Mouse (Mus musculus) neural tube, embryonic 15.5 days (tissue): ENCODE data around the gene Myo18a. TPM values are rescaled to one million over a fixed set of nuclear protein-coding genes. Genes with fewer than 3 reads are reported as not detected.

Source experiments
- ATAC-seq: fragments of 200-750 bp; cut with Nextera tagmentation; 2 replicates; pipeline ENCODE4 v1.8.0; 2017; ENCODE audit warnings: mild to moderate bottlenecking, moderate TSS enrichment, moderate library complexity; ENCODE audit not compliant: low FRiP score
- H3K27ac ChIP-seq: fragments of 300-500 bp; sonication (generic); replicated peaks from 2 replicates; pipeline ENCODE4 v1.5.1; 2015; ENCODE audit warnings: mild to moderate bottlenecking, inconsistent platforms
- H3K27me3 ChIP-seq: fragments of 300-500 bp; sonication (generic); replicated peaks from 2 replicates; pipeline ENCODE4 v1.6.1; 2015; ENCODE audit warnings: inconsistent platforms
- H3K36me3 ChIP-seq: fragments of 300-500 bp; sonication (generic); 2 replicates; pipeline ENCODE4 v1.6.1; 2015; ENCODE audit warnings: inconsistent platforms
- H3K4me1 ChIP-seq: fragments of 300-500 bp; sonication (generic); 2 replicates; pipeline ENCODE4 v1.6.1; 2015; ENCODE audit warnings: inconsistent platforms
- H3K4me2 ChIP-seq: fragments of 300-500 bp; sonication (generic); 2 replicates; pipeline ENCODE4 v1.6.1; 2015; ENCODE audit warnings: inconsistent platforms, mild to moderate bottlenecking, moderate library complexity
- H3K4me3 ChIP-seq: fragments of 300-500 bp; sonication (generic); replicated peaks from 2 replicates; pipeline ENCODE4 v1.5.1; 2015; ENCODE audit warnings: mild to moderate bottlenecking, inconsistent platforms
- H3K9ac ChIP-seq: fragments of 300-500 bp; sonication (generic); replicated peaks from 2 replicates; pipeline ENCODE4 v1.6.1; 2015; ENCODE audit warnings: mild to moderate bottlenecking, inconsistent platforms
- H3K9me3 ChIP-seq: fragments of 300-500 bp; sonication (generic); replicated peaks from 2 replicates; pipeline ENCODE4 v1.6.1; 2016; ENCODE audit warnings: inconsistent platforms
- WGBS: fragments of 180-500 bp; shearing (Covaris S2); methylation state at CpG from one replicate; pipeline ENCODE4 v1.1.7; 2015; ENCODE audit warnings: mixed read lengths; 5-methylcytosine and 5-hydroxymethylcytosine counted together
- polyA plus RNA-seq: library from polyadenylated mRNA; unstranded; fragments of >200 nt; fragmentation: Nextera tagmentation; extraction: Ambion mirVana; gene quantifications from 2 replicates; pipeline ENCODE4 v1.2.1, GENCODE M21; 2015

The Myo18a gene
- polyA plus RNA-seq, 1 experiment from 2014 or later: 39.6 TPM

DNA sequence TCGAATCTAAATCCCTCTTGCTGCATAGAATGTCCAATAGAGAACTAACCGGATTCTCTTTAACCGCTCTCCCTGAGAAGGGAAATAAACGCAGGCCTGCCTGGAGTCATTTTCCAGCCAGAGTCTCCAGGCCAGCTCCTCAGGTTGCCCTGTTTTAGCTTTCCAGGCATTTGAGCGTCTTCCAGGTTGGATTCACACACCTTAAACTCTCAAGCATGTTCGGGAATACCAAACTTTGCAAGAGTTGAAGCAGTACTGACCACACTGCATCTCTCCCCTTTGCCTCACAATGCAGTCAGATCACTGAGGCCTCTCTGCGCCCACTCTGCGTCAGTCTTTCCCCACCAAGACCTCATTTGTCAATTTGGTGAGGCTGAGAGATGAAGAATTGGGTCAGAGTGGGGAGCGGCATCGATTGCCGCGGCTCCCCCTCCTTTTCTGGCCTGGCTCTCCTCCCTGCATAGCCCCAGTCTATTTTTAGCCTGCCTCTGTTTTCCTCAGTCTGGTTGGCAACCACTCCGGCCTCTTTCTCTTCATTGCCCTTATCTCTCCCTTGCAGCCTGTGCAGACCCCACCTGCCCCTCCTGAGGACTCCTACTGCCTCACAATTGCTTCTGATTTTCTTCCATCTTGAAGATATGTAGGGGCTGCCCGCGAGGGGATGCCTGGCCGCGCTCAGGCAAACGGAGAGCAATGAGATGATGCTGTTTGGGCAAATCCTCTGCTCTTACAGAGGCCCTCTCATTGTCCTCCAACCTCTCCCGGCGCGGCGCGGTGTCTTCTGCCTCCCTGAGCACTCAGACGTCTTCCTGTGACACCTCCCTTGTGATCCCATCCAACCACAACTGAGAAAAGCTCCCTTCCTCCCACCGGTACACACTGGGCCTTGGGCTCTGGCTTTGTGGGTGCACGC, 113.1 kb downstream of the Myo18a start:
- H3K9me3 ChIP-seq: no peaks in the 10 kb centered on the region
- H3K27me3 ChIP-seq: no peaks in the 10 kb centered on the region
- WGBS: 54% methylated on average over 26 of the region's 26 CpGs
- peak overlapping the region; percentile 6 for H3K27ac ChIP-seq
- no peak overlapping the region for H3K4me3 ChIP-seq
- H3K4me1 ChIP-seq: peaks cover 61% of the 10 kb centered on the region
- no peak overlapping the region for H3K4me2 ChIP-seq
- no peak overlapping the region for H3K9ac ChIP-seq
- ATAC-seq: no peak
- no peaks in the 10 kb centered on the region for H3K36me3 ChIP-seq

DNA sequence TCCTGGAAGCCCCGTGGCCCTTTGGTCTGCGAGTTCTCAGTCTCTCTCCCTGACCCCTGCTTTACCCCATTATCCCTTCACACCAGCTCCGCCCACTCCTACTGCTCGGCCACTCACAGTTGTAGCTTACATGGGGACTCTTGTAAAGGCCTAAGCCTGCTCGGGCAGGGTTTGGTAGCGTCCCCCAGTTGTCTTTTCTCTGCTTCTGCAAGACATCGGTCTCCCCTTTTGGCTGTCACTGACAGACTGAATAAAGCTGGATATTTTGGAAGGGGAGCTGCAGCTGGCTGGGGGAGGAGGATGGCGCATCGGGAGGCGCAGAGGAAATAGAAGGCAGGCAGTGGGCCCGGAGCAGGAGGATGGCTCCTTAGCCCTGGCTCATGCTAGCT, 113.7 kb downstream of the Myo18a start:
- Histone ChIP-seq H3K27me3 (no peaks in the 10 kb centered on the region), H3K4me1 (peaks cover 61% of the 10 kb centered on the region), H3K9ac (no peak overlapping the region), H3K4me2 (no peak overlapping the region), H3K9me3 (no peaks in the 10 kb centered on the region), H3K36me3 (no peaks in the 10 kb centered on the region), H3K27ac (0 out of 2 replicates have a peak overlapping the region, but pooled peaks have one; percentile 6), H3K4me3 (no peak overlapping the region)
- 43% methylated on average over 11 of the region's 11 CpGs for WGBS
- no peak for ATAC-seq

GRCm38 (mm10) chr11:77884524-77885245, 121.6 kb downstream of the Myo18a start:
- 29% methylated on average over 10 of the region's 10 CpGs for WGBS
- no peaks in the 10 kb centered on the region for H3K9me3 ChIP-seq
- H3K27ac ChIP-seq: peak overlapping the region; percentile 49
- no peak overlapping the region for H3K4me3 ChIP-seq
- ATAC-seq: no peak
- H3K4me1 ChIP-seq: peaks cover 64% of the 10 kb centered on the region
- H3K9ac ChIP-seq: no peak overlapping the region
- no peaks in the 10 kb centered on the region; the same call in 1 of the 2 replicates for H3K27me3 ChIP-seq
- no peaks in the 10 kb centered on the region for H3K36me3 ChIP-seq
- no peak overlapping the region for H3K4me2 ChIP-seq

GRCm38 (mm10) chr11:77885246-77885575, 122.2 kb downstream of the Myo18a start:
- H3K4me3 ChIP-seq: no peak overlapping the region
- H3K9ac ChIP-seq: no peak overlapping the region
- no peak for ATAC-seq
- no peaks in the 10 kb centered on the region for H3K36me3 ChIP-seq
- peak overlapping the region; percentile 49 for H3K27ac ChIP-seq
- H3K4me2 ChIP-seq: no peak overlapping the region
- H3K4me1 ChIP-seq: peaks cover 61% of the 10 kb centered on the region
- WGBS: 16% methylated on average over 8 of the region's 8 CpGs
- no peaks in the 10 kb centered on the region for H3K9me3 ChIP-seq
- H3K27me3 ChIP-seq: no peaks in the 10 kb centered on the region; the same call in 1 of the 2 replicates

- H3K4me1 ChIP-seq: peaks cover 59% of the 10 kb centered on the region
- H3K9ac ChIP-seq: peak overlapping the region; percentile 23
- peak overlapping the region; percentile 29; the same call in 1 of the 2 replicates for H3K4me2 ChIP-seq
- peak overlapping the region; percentile 75 for H3K27ac ChIP-seq
- ATAC-seq: 0 out of 2 replicates have a peak, but pooled peaks have one; percentile 26
- H3K4me3 ChIP-seq: no peak overlapping the region
- WGBS: 12% methylated on average over 17 of the region's 17 CpGs
- no peaks in the 10 kb centered on the region for H3K36me3 ChIP-seq
- no peaks in the 10 kb centered on the region for H3K9me3 ChIP-seq
- H3K27me3 ChIP-seq: no peaks in the 10 kb centered on the region; the same call in 1 of the 2 replicates
Observed at GRCm38 (mm10) chr11:77887373-77887960, 124.4 kb downstream of the Myo18a start.

GRCm38 (mm10) chr11:77888846-77889245, 125.8 kb downstream of the Myo18a start:
- Histone ChIP-seq H3K27ac (0 out of 2 replicates have a peak overlapping the region, but pooled peaks have one; percentile 75), H3K27me3 (no peaks in the 10 kb centered on the region), H3K4me3 (no peak overlapping the region), H3K9ac (no peak overlapping the region), H3K9me3 (no peaks in the 10 kb centered on the region), H3K4me1 (peaks cover 71% of the 10 kb centered on the region), H3K36me3 (no peaks in the 10 kb centered on the region), H3K4me2 (no peak overlapping the region)
- 90% methylated on average over 5 of the region's 5 CpGs for WGBS
- ATAC-seq: no peak

DNA sequence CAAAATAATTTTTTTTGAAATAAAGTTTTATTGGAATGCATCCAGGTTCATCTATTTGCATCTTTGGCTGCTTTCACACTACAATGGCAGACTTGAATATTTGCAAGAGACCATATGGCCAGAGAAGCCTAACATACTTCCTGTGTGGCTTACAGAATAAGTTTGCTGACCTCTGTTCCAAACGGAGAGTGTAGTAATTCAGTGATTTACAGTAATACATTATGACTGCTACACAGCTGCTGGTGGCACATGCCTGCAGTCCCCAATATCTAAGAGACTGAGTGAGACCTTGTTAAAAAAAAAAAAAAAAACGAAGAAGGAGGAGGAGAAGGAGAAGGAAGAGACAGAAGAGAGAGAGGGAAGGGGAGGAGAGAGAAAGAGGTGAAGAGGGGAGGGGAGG, 126.4 kb downstream of the Myo18a start:
- Histone ChIP-seq H3K4me1 (peaks cover 75% of the 10 kb centered on the region), H3K27me3 (no peaks in the 10 kb centered on the region), H3K36me3 (no peaks in the 10 kb centered on the region), H3K27ac (no peak overlapping the region), H3K9ac (no peak overlapping the region), H3K4me2 (no peak overlapping the region), H3K9me3 (no peaks in the 10 kb centered on the region), H3K4me3 (no peak overlapping the region)
- 30% methylated on average over 2 of the region's 2 CpGs for WGBS
- no peak for ATAC-seq

DNA sequence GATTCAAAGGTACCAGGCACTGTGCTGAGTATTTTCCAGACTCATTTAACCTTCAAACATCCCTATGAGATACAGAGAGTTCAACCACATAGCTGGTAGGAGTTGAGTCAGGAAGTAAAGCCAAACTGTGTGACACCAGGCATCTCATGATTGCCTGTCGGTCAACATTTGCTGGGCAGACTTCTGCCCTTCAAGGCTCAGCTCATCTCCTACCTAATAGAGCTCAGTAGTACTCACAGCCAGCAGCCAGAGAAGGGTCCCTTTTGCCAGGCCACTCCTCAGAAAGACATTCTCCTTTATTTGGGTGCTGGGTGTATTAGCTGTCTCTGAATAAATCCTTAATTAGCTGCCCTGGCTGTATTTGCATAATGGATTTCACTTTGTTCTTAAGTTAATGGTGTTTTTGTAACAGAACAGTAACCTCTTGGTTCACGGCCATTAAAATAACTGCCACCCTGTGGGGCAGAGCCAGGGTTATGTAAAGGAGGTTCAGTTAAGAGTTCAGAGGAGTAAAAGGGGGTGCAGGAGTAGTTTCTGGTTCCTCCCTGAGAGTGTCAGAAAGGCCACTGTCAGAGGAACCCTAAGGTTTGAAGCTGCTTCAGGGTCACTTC, 127.7 kb downstream of the Myo18a start:
- H3K27ac ChIP-seq: peak overlapping the region; percentile 39; the same call in 1 of the 2 replicates
- no peaks in the 10 kb centered on the region for H3K36me3 ChIP-seq
- ATAC-seq: no peak
- 37% methylated on average over 2 of the region's 2 CpGs for WGBS
- no peak overlapping the region for H3K9ac ChIP-seq
- H3K4me2 ChIP-seq: no peak overlapping the region
- no peaks in the 10 kb centered on the region for H3K27me3 ChIP-seq
- no peak overlapping the region for H3K4me3 ChIP-seq
- no peaks in the 10 kb centered on the region for H3K9me3 ChIP-seq
- peaks cover 73% of the 10 kb centered on the region for H3K4me1 ChIP-seq

DNA sequence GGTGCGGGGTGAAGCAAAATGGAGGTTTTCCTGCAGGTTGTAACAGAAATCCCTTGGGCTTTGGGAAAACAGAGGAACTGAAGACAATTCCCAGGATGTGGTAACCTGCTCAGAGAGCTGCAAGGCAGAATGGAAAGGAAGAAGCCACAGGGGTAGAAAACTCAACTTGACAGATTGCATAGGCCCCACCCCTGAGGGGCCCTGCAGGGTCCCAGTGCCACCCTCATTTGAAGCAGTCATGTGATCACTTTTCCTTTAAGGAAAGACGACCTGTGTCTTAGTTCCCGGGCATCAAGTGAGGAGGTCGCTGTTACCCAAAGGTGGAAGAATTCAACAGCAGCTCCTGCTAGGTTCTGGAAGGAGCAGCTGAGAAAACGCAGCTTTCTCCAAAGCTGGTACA, 129.8 kb downstream of the Myo18a start:
- Histone ChIP-seq H3K36me3 (no peaks in the 10 kb centered on the region), H3K4me2 (peak overlapping the region; percentile 28), H3K4me3 (no peak overlapping the region), H3K27me3 (no peaks in the 10 kb centered on the region), H3K9me3 (no peaks in the 10 kb centered on the region), H3K9ac (no peak overlapping the region), H3K4me1 (peaks cover 73% of the 10 kb centered on the region), H3K27ac (peak overlapping the region; percentile 76)
- 12% methylated on average over 5 of the region's 5 CpGs for WGBS
- no peak for ATAC-seq

- H3K4me1 ChIP-seq: peaks cover 70% of the 10 kb centered on the region
- no peak for ATAC-seq
- H3K9ac ChIP-seq: no peak overlapping the region
Observed at GRCm38 (mm10) chr11:77893283-77893682, 130.2 kb downstream of the Myo18a start.

More at GRCm38 (mm10) chr11:77893283-77893682, 130.2 kb downstream of the Myo18a start:
- 34% methylated on average over 6 of the region's 6 CpGs for WGBS
- H3K4me3 ChIP-seq: no peak overlapping the region
- H3K36me3 ChIP-seq: no peaks in the 10 kb centered on the region
- peak overlapping the region; percentile 28 for H3K4me2 ChIP-seq
- 0 out of 2 replicates have a peak, but pooled peaks cover under 1% of the 10 kb centered on the region for H3K27me3 ChIP-seq
- H3K27ac ChIP-seq: peak overlapping the region; percentile 76
- no peaks in the 10 kb centered on the region for H3K9me3 ChIP-seq
